ENCODE assay signal across 8 mouse cellular contexts in genomic region chrX:74243807-74244206, GRCm38 (mm10). TPM values are rescaled to one million over a fixed set of nuclear protein-coding genes. Genes with fewer than 3 reads are reported as not detected.
A peak's percentile ranks its signal among the peaks of the same experiment; 100 is the strongest.
DNase-seq lines count a peak whose midpoint lies in the region; ATAC-seq and TF ChIP-seq lines count a peak whose summit lies in the region.

No protein-coding gene starts in this region.

- H3K4me3 ChIP-seq in E14TG2a.4 (replicated peaks; ENCODE audit: low read length), result peak overlapping the region; percentile 86
- H3K4me3 ChIP-seq in neural tube, embryonic 15.5 days (replicated peaks), result peak overlapping the region; percentile 54

- TF ChIP-seq CTCF in E14TG2a.4 (conservative IDR thresholded peaks at IDR 0.05; ENCODE audit: low read length), result no peak

- intact Hi-C loops in heart, postnatal 10 days (cut with DNase I), result loop anchor here (10.0 kb wide), 2 partner anchors 129 to 459 kb away; partner anchors contain the start of genes Idh3g and Ssr4

- no peaks in the 10 kb centered on the region for H3K9me3 ChIP-seq in E14TG2a.4 (ENCODE audit: low read length)
- H3K9me3 ChIP-seq in neural tube, embryonic 15.5 days (replicated peaks), result no peaks in the 10 kb centered on the region

- H3K4me1 ChIP-seq in E14TG2a.4 (replicated peaks; ENCODE audit: low read depth, low read length), result peaks cover 32% of the 10 kb centered on the region
- H3K4me1 ChIP-seq in neural tube, embryonic 15.5 days, result peaks cover 11% of the 10 kb centered on the region

- H3K36me3 ChIP-seq in E14TG2a.4 (ENCODE audit: insufficient read depth, low read length), result peaks cover 53% of the 10 kb centered on the region
- H3K36me3 ChIP-seq in neural tube, embryonic 15.5 days, result peaks cover 38% of the 10 kb centered on the region

- H3K9ac ChIP-seq in neural tube, embryonic 15.5 days (replicated peaks), result no peak overlapping the region; the same call in 1 of the 2 replicates

- no peak for ATAC-seq in neural tube, embryonic 15.5 days (ENCODE audit: low FRiP score)

- H3K4me2 ChIP-seq in neural tube, embryonic 15.5 days, result peak overlapping the region; percentile 60

- H3K27ac ChIP-seq in neural tube, embryonic 15.5 days (replicated peaks), result no peak overlapping the region

- no peaks in the 10 kb centered on the region for H3K27me3 ChIP-seq in E14TG2a.4 (ENCODE audit: insufficient read depth, low read length)
- H3K27me3 ChIP-seq in neural tube, embryonic 15.5 days (replicated peaks), result no peaks in the 10 kb centered on the region

- peak; percentile 42 for DNase-seq in c-Kit-negative CD71-positive TER-119-positive erythroid progenitor cells, embryonic 14.5 days (ENCODE audit: low read depth, low spot score)
- DNase-seq in heart, postnatal 10 days, result peak; percentile 28 to 38
- peak; percentile 66 to 70 for DNase-seq in lung, adult 18-20 months
- DNase-seq in embryo, embryonic 10 days (ENCODE audit: low spot score), result no peak
- DNase-seq in gastrocnemius, postnatal 25 days, result no peak
- no peak for DNase-seq in adrenal gland, adult 18-20 months (ENCODE audit: low spot score in 2 of 2)

- WGBS in neural tube, embryonic 15.5 days, result 71% methylated on average over 3 of the region's 3 CpGs

RNA-seq across cellular contexts. Expression of gene Flna, which starts 5.8 kb away (rescaled TPM):
- 100 to 1,000 TPM; 245 TPM for total RNA-seq in heart, postnatal 10 days (2021)
- polyA plus RNA-seq in neural tube, embryonic 15.5 days (2015; fragmentation: Nextera tagmentation; extraction: Ambion mirVana), result 67.3 and 100 TPM in 2 replicates
- total RNA-seq in gastrocnemius, postnatal 25 days (2021), result 10 to 100 TPM; 47.7 to 64.7 TPM
- total RNA-seq in adrenal gland, adult 18-20 months (2021), result 100 to 1,000 TPM; 113 to 170 TPM

RNA-seq across cellular contexts. Expression of gene Emd, which starts 10.7 kb away (rescaled TPM):
- 10 to 100 TPM; 39.7 to 47.5 TPM for total RNA-seq in heart, postnatal 10 days (2021)
- polyA plus RNA-seq in neural tube, embryonic 15.5 days (2015; fragmentation: Nextera tagmentation; extraction: Ambion mirVana), result 13.2 and 17.9 TPM in 2 replicates
- 10 to 100 TPM; 20.1 to 20.3 TPM for total RNA-seq in gastrocnemius, postnatal 25 days (2021)
- total RNA-seq in adrenal gland, adult 18-20 months (2021), result 100 to 1,000 TPM in 1 of 2 experiments, 10 to 100 TPM in 1; 93.6 to 165 TPM

RNA-seq across cellular contexts. Expression of gene Rpl10, which starts 26.8 kb away (rescaled TPM):
- total RNA-seq in heart, postnatal 10 days (2021), result 100 to 1,000 TPM; 247 to 291 TPM
- 436 and 510 TPM in 2 replicates for polyA plus RNA-seq in neural tube, embryonic 15.5 days (2015; fragmentation: Nextera tagmentation; extraction: Ambion mirVana)
- total RNA-seq in gastrocnemius, postnatal 25 days (2021), result 100 to 1,000 TPM; 164 to 171 TPM
- total RNA-seq in adrenal gland, adult 18-20 months (2021), result 100 to 1,000 TPM; 395 to 419 TPM

RNA-seq across cellular contexts. Expression of gene Taz, which starts 37.9 kb away (rescaled TPM):
- total RNA-seq in heart, postnatal 10 days (2021), result 10 to 100 TPM; 40.4 to 44.1 TPM
- polyA plus RNA-seq in neural tube, embryonic 15.5 days (2015; fragmentation: Nextera tagmentation; extraction: Ambion mirVana), result 84.0 and 87.7 TPM in 2 replicates
- 10 to 100 TPM; 40.4 to 43.5 TPM for total RNA-seq in gastrocnemius, postnatal 25 days (2021)
- total RNA-seq in adrenal gland, adult 18-20 months (2021), result 10 to 100 TPM; 64.6 to 81.8 TPM

RNA-seq across cellular contexts. Expression of gene Dnase1l1, which starts 38.3 kb away (rescaled TPM):
- 10 to 100 TPM; 14.7 to 17.7 TPM for total RNA-seq in heart, postnatal 10 days (2021)
- 5.1 and 7.8 TPM in 2 replicates for polyA plus RNA-seq in neural tube, embryonic 15.5 days (2015; fragmentation: Nextera tagmentation; extraction: Ambion mirVana)
- 10 to 100 TPM; 90.3 to 95.9 TPM for total RNA-seq in gastrocnemius, postnatal 25 days (2021)
- 10 to 100 TPM; 14.7 to 17.1 TPM for total RNA-seq in adrenal gland, adult 18-20 months (2021)

Comparison
In these comparisons a context has a peak if more than half of its experiments do, and no peak if none do; other contexts are left out.
1. DNase-seq: peak in c-Kit-negative CD71-positive TER-119-positive erythroid progenitor cells, embryonic 14.5 days (single experiment), heart, postnatal 10 days (2 of 2) and lung, adult 18-20 months (2 of 2); none in embryo, embryonic 10 days (single experiment), gastrocnemius, postnatal 25 days (single experiment) and adrenal gland, adult 18-20 months (0 of 2).